Mouse (Mus musculus): ENCODE measurements around the gene Ucn3.

DNA sequence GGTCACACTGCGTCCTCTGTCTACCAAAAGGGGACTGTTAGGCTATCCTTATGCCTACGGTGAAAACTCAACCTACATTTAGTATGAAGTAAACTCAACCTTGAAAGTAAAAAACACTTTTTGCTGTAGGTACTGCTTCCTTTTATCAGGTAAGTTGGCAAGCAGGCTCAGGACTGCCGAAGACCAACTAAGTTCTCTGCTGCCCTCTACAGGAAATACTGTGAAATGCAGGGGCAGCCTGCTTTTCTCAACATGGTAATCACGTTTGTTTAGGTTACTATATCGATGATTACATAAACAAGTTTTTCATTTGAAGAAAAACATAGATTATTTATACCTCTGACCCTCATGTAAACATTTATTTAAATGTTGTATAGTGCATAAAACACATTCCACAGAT lies 48.2 kb downstream of the Ucn3 start:
- TF ChIP-seq TAL1 (IDR thresholded peaks at IDR 0.05; ENCODE audit: low read length): no peak
- no peak for TF ChIP-seq GATA1 (IDR thresholded peaks at IDR 0.05; ENCODE audit: low read length)

Data from erythroblast, embryonic 14.5 days (primary cell).